Mouse (Mus musculus) megakaryocyte progenitor cell, adult 5-6 weeks (primary cell): ENCODE measurements around the gene Fam207a. TPM values are rescaled to one million over a fixed set of nuclear protein-coding genes. Genes with fewer than 3 reads are reported as not detected.
A peak's percentile ranks its signal among the peaks of the same experiment; 100 is the strongest.

Source experiments
- ATAC-seq: replicated peaks from 2 replicates; pipeline ENCODE4 v1.8.0; 2016; ENCODE audit warnings: mild to moderate bottlenecking, moderate TSS enrichment, inconsistent platforms; ENCODE audit not compliant: poor library complexity
- total RNA-seq, 2 experiments: library from RNA; stranded (forward) in 1 of 2; stranded (reverse) in 1 of 2; fragments of 157-497, 149-512 nt in 1 of 2; fragments of 200-1000 nt in 1 of 2; gene quantifications; 2 replicates each; pipeline versions ENCODE4 v1.2.3 to v1.2.4; 2015 to 2017

Gene Fam207a
- total RNA-seq, 2 experiments from 2014 or later = 9.9 to 28.8 TPM

GRCm38 (mm10) chr10:77456507-77456906 lies 59.1 kb downstream of the Fam207a start:
- ATAC-seq = no peak

- ATAC-seq = no peak
Observed at GRCm38 (mm10) chr10:77455251-77456010, 60.2 kb downstream of the Fam207a start.

- ATAC-seq = no peak
Observed at GRCm38 (mm10) chr10:77454795-77455194, 60.8 kb downstream of the Fam207a start.

GRCm38 (mm10) chr10:77451822-77452221 lies 63.8 kb downstream of the Fam207a start:
- no peak for ATAC-seq

- no peak for ATAC-seq
Observed at GRCm38 (mm10) chr10:77450159-77450464, 65.5 kb downstream of the Fam207a start.

- ATAC-seq = peak; percentile 61; the same call in 1 of the 2 replicates
Observed at GRCm38 (mm10) chr10:77449315-77450158, 66.0 kb downstream of the Fam207a start.

- ATAC-seq = no peak
Observed at GRCm38 (mm10) chr10:77448698-77449247, 66.8 kb downstream of the Fam207a start.

GRCm38 (mm10) chr10:77448209-77448608 lies 67.4 kb downstream of the Fam207a start:
- no peak for ATAC-seq

GRCm38 (mm10) chr10:77447755-77448154 lies 67.8 kb downstream of the Fam207a start:
- ATAC-seq = no peak

GRCm38 (mm10) chr10:77442250-77442649 lies 73.3 kb downstream of the Fam207a start:
- ATAC-seq = no peak

GRCm38 (mm10) chr10:77441812-77442211 lies 73.8 kb downstream of the Fam207a start:
- ATAC-seq = no peak

- no peak for ATAC-seq
Observed at GRCm38 (mm10) chr10:77440841-77441755, 74.5 kb downstream of the Fam207a start.

GRCm38 (mm10) chr10:77440286-77440685 lies 75.3 kb downstream of the Fam207a start:
- ATAC-seq = no peak

- no peak for ATAC-seq
Observed at GRCm38 (mm10) chr10:77439026-77439425, 76.6 kb downstream of the Fam207a start.

- ATAC-seq = no peak
Observed at GRCm38 (mm10) chr10:77438021-77438420, 77.6 kb downstream of the Fam207a start.

Other genes starting within 250 kb of the Fam207a start
- gene Adarb1, start 97.5 kb downstream of the Fam207a start, total RNA-seq (2015) = 1.6 TPM in 2 replicates
- gene Adarb1, start 97.5 kb downstream of the Fam207a start, total RNA-seq (2017) = 0.17 and 0.71 TPM in 2 replicates
- gene Itgb2, start 14.5 kb upstream of the Fam207a start, total RNA-seq (2015) = 37.2 and 37.9 TPM in 2 replicates
- 35.1 and 42.0 TPM in 2 replicates for gene Itgb2, start 14.5 kb upstream of the Fam207a start, total RNA-seq (2017)
- 54.1 and 60.0 TPM in 2 replicates for gene Pttg1ip, start 65.9 kb upstream of the Fam207a start, total RNA-seq (2015)
- gene Pttg1ip, start 65.9 kb upstream of the Fam207a start, total RNA-seq (2017) = 31.8 and 37.6 TPM in 2 replicates
- 34.5 and 38.8 TPM in 2 replicates for gene Sumo3, start 90.3 kb upstream of the Fam207a start, total RNA-seq (2015)
- gene Sumo3, start 90.3 kb upstream of the Fam207a start, total RNA-seq (2017) = 187 and 212 TPM in 2 replicates
- not detected in 2 replicates for gene Gm49325, start 90.4 kb upstream of the Fam207a start, total RNA-seq (2015)
- gene Gm49325, start 90.4 kb upstream of the Fam207a start, total RNA-seq (2017) = 1.1 TPM in 1 of 2 replicates, not detected in the other
- 22.8 and 25.1 TPM in 2 replicates for gene Ube2g2, start 106.5 kb upstream of the Fam207a start, total RNA-seq (2015)
- 30.4 and 34.2 TPM in 2 replicates for gene Ube2g2, start 106.5 kb upstream of the Fam207a start, total RNA-seq (2017)
- 0.12 and 0.96 TPM in 2 replicates for gene Tspear, start 170.8 kb upstream of the Fam207a start, total RNA-seq (2015)
- gene Tspear, start 170.8 kb upstream of the Fam207a start, total RNA-seq (2017) = not detected in 2 replicates
- gene Gm19402, start 175.0 kb upstream of the Fam207a start, total RNA-seq (2015) = not detected in 2 replicates
- gene Gm19402, start 175.0 kb upstream of the Fam207a start, total RNA-seq (2017) = not detected in 2 replicates
- not detected in 2 replicates for gene Gm9508, start 181.4 kb upstream of the Fam207a start, total RNA-seq (2015)
- not detected in 2 replicates for gene Gm9508, start 181.4 kb upstream of the Fam207a start, total RNA-seq (2017)
- not detected in 2 replicates for gene Gm10272, start 190.8 kb upstream of the Fam207a start, total RNA-seq (2015)
- gene Gm10272, start 190.8 kb upstream of the Fam207a start, total RNA-seq (2017) = not detected in 2 replicates
- gene Gm10024, start 195.7 kb upstream of the Fam207a start, total RNA-seq (2015) = not detected in 2 replicates
- not detected in 2 replicates for gene Gm10024, start 195.7 kb upstream of the Fam207a start, total RNA-seq (2017)
- not detected in 2 replicates for gene Gm10142, start 200.0 kb upstream of the Fam207a start, total RNA-seq (2015)
- not detected in 2 replicates for gene Gm10142, start 200.0 kb upstream of the Fam207a start, total RNA-seq (2017)
- not detected in 2 replicates for gene Krtap12-1, start 204.8 kb upstream of the Fam207a start, total RNA-seq (2015)
- not detected in 2 replicates for gene Krtap12-1, start 204.8 kb upstream of the Fam207a start, total RNA-seq (2017)
- gene Gm10100, start 210.7 kb upstream of the Fam207a start, total RNA-seq (2015) = not detected in 2 replicates
- not detected in 2 replicates for gene Gm10100, start 210.7 kb upstream of the Fam207a start, total RNA-seq (2017)
- not detected in 2 replicates for gene Gm18596, start 226.9 kb upstream of the Fam207a start, total RNA-seq (2015)
- gene Gm18596, start 226.9 kb upstream of the Fam207a start, total RNA-seq (2017) = not detected in 2 replicates
- gene Gm9736, start 235.6 kb upstream of the Fam207a start, total RNA-seq (2015) = not detected in 2 replicates
- gene Gm9736, start 235.6 kb upstream of the Fam207a start, total RNA-seq (2017) = not detected in 2 replicates
- not detected in 2 replicates for gene Gm3233, start 243.9 kb upstream of the Fam207a start, total RNA-seq (2015)
- not detected in 2 replicates for gene Gm3233, start 243.9 kb upstream of the Fam207a start, total RNA-seq (2017)